Mouse (Mus musculus): Measurements from ENCODE around the gene Trpm3. TPM values are rescaled to one million over a fixed set of nuclear protein-coding genes. Genes with fewer than 3 reads are reported as not detected.

The Trpm3 gene
- polyA plus RNA-seq (2012; rRNA removed): 16.0 and 21.7 TPM in 2 replicates

DNA sequence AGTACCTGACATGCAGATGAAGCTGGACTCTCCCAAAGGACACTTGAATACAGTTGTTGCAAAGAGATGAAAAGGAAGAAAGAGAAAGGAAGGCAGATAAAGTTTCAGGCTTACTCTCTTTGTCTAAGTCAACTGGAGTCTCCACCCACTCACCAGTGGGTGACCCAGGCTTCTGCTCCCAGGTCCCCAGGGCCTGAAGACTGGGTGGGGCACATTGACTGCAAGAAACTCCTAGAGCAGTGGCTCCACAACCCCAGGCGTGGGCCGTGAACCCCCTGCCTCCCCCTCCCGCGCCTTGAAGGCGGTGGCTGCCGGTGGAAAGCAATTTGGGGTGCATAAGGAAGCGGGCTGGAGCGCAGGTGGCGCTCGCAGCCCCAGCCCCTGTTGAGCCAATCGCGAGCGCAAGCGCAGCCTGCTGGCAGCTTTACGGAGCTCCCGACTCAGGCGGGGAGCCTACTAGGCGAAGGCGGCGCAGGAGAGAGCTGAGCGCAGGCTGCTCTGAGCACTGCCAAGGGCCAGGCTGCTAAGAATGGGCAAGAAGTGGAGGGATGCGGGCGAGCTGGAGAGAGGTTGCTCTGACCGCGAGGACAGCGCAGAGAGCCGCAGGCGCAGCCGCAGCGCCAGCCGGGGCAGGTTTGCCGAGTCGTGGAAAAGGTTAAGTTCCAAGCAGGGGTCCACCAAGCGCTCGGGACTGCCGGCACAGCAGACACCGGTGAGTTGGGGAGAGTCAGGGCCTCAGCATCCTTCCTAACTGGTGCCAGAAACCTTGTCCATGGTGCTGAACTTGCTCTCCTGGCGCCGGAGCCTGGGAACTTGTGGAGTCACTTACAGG lies at the start of gene Trpm3:
Gene Trpm3, plus strand, starts transcription at position 457 of the 832 bp plus-strand sequence.

